Mouse (Mus musculus) midbrain, embryonic 10.5 days (tissue): Measurements from ENCODE around the gene Dolk. TPM values are rescaled to one million over a fixed set of nuclear protein-coding genes. Genes with fewer than 3 reads are reported as not detected.

Source experiments
- DNase-seq: peaks from one replicate; pipeline ENCODE4 v3.0.0-alpha.2; 2017; ENCODE audit warnings: low spot score
- H3K27ac ChIP-seq: fragments of 300-500 bp; sonication (generic); replicated peaks from 2 replicates; pipeline ENCODE4 v1.5.1; 2016; ENCODE audit warnings: mild to moderate bottlenecking
- H3K27me3 ChIP-seq: fragments of 300-500 bp; sonication (generic); 2 replicates; pipeline ENCODE4 v1.6.1; 2016; ENCODE audit warnings: low read depth, mild to moderate bottlenecking; ENCODE audit not compliant: poor library complexity, severe bottlenecking
- H3K36me3 ChIP-seq: fragments of 300-500 bp; sonication (generic); 2 replicates; pipeline ENCODE4 v1.6.1; 2016; ENCODE audit warnings: mild to moderate bottlenecking, moderate library complexity
- H3K4me1 ChIP-seq: fragments of 300-500 bp; sonication (generic); 2 replicates; pipeline ENCODE4 v1.6.1; 2016
- H3K4me3 ChIP-seq: fragments of 300-500 bp; sonication (generic); 2 replicates; pipeline ENCODE4 v1.5.1; 2016; ENCODE audit warnings: mild to moderate bottlenecking, moderate library complexity
- H3K9me3 ChIP-seq: fragments of 300-500 bp; sonication (generic); replicated peaks from 2 replicates; pipeline ENCODE4 v1.6.1; 2016; ENCODE audit warnings: mild to moderate bottlenecking
- WGBS: fragments of 180-500 bp; shearing (Covaris S2); methylation state at CpG from one replicate; pipeline ENCODE4 v1.1.7; 2016; 5-methylcytosine and 5-hydroxymethylcytosine counted together
- polyA plus RNA-seq: library from polyadenylated mRNA; unstranded; fragments of >200 nt; fragmentation: Nextera tagmentation; extraction: Ambion mirVana; gene quantifications from 2 replicates; pipeline ENCODE4 v1.2.1, GENCODE M21; 2016

The Dolk gene
- polyA plus RNA-seq, 1 experiment from 2014 or later = 27.3 TPM

- no peak for DNase-seq
- peaks cover 27% of the 10 kb centered on the region for H3K4me1 ChIP-seq
- H3K36me3 ChIP-seq = peaks cover 50% of the 10 kb centered on the region
- H3K4me3 ChIP-seq = no peak within 1 kb of the TSS
- H3K27ac ChIP-seq = peak within 1 kb of the TSS; percentile 77
- 38% methylated on average over 5 of the region's 5 CpGs for WGBS
- no peaks in the 10 kb centered on the region for H3K9me3 ChIP-seq
- no peaks in the 10 kb centered on the region for H3K27me3 ChIP-seq
Measured at GRCm38 (mm10) chr2:30265767-30266253, 20.3 kb downstream of the Dolk start, which contains the start of gene Phyhd1. TSS of gene Phyhd1 (plus strand) at chr2:30266203.

DNA sequence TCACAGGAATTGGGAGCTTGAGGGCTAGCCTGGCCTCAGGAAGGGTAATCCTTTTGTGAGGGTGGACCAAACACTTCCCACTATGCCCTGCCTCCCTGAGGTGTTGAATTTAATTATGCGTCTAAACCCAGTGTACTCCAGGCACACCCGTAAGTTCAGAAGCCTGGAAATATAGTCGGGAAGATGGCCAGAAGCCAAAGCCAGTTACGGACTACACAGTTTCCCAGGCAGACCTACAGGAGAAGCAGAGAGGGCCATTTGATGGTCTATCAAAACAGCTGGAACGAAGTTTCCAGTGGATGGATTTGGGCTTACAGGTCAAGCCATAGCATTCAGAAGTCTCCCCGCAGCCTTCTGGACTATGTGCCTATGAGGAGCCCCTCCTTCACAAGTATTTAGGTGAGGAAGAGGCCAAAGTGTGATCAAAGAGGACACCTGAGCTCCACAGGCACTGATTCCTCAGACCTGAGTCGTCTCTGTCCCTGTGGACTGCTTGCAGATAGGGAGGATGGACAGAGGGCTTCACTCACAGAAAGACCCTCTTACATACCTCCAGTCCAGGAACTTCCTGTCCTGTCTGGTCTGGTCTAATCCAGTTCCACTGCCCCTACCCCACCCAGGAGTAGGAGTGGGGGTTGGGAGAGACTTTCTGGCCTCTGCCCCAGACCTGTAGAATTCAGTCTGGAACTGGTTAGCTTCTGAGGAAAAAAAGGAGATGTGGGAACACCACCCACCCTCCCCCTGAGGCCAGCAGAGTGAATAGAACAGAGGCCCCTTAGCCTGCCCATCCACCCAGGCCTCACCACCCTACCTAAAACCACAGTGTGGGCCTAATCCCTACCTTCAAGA, 21.2 kb downstream of the Dolk start:
- 84% methylated on average over 7 of the region's 7 CpGs for WGBS
- H3K36me3 ChIP-seq = peaks cover 59% of the 10 kb centered on the region
- no peak overlapping the region for H3K4me3 ChIP-seq
- H3K4me1 ChIP-seq = peaks cover 27% of the 10 kb centered on the region
- no peak for DNase-seq
- peak overlapping the region; percentile 77; the same call in 1 of the 2 replicates for H3K27ac ChIP-seq
- no peaks in the 10 kb centered on the region for H3K27me3 ChIP-seq
- no peaks in the 10 kb centered on the region for H3K9me3 ChIP-seq

- H3K36me3 ChIP-seq = peaks cover 70% of the 10 kb centered on the region
- 93% methylated on average over 6 of the region's 6 CpGs for WGBS
Measured at GRCm38 (mm10) chr2:30263811-30264210, 22.3 kb downstream of the Dolk start.

GRCm38 (mm10) chr2:30262840-30263441, 23.2 kb downstream of the Dolk start:
- Histone ChIP-seq H3K36me3 (peaks cover 79% of the 10 kb centered on the region), H3K4me1 (peaks cover 27% of the 10 kb centered on the region), H3K4me3 (no peak overlapping the region), H3K27ac (no peak overlapping the region), H3K27me3 (no peaks in the 10 kb centered on the region), H3K9me3 (no peaks in the 10 kb centered on the region)
- DNase-seq = no peak
- 83% methylated on average over 4 of the region's 4 CpGs for WGBS

More at GRCm38 (mm10) chr2:30263811-30264210, 22.3 kb downstream of the Dolk start:
- Histone ChIP-seq H3K4me3 (no peak overlapping the region), H3K9me3 (no peaks in the 10 kb centered on the region), H3K27me3 (no peaks in the 10 kb centered on the region), H3K27ac (no peak overlapping the region), H3K4me1 (peaks cover 27% of the 10 kb centered on the region)
- DNase-seq = no peak

- DNase-seq = no peak
- H3K9me3 ChIP-seq = no peaks in the 10 kb centered on the region
- H3K4me1 ChIP-seq = peaks cover 26% of the 10 kb centered on the region
- H3K36me3 ChIP-seq = peaks cover 84% of the 10 kb centered on the region
- peak overlapping the region; percentile 38 for H3K27ac ChIP-seq
- H3K4me3 ChIP-seq = no peak overlapping the region
- no peaks in the 10 kb centered on the region for H3K27me3 ChIP-seq
- WGBS = 95% methylated on average over 18 of the region's 18 CpGs
Measured at GRCm38 (mm10) chr2:30261921-30262839, 24.0 kb downstream of the Dolk start.

GRCm38 (mm10) chr2:30261064-30261736, 24.9 kb downstream of the Dolk start:
- Histone ChIP-seq H3K27ac (no peak overlapping the region), H3K9me3 (no peaks in the 10 kb centered on the region), H3K4me1 (peaks cover 16% of the 10 kb centered on the region), H3K4me3 (no peak overlapping the region), H3K36me3 (peaks cover 94% of the 10 kb centered on the region), H3K27me3 (no peaks in the 10 kb centered on the region)
- no peak for DNase-seq
- 87% methylated on average over 4 of the region's 4 CpGs for WGBS

DNA sequence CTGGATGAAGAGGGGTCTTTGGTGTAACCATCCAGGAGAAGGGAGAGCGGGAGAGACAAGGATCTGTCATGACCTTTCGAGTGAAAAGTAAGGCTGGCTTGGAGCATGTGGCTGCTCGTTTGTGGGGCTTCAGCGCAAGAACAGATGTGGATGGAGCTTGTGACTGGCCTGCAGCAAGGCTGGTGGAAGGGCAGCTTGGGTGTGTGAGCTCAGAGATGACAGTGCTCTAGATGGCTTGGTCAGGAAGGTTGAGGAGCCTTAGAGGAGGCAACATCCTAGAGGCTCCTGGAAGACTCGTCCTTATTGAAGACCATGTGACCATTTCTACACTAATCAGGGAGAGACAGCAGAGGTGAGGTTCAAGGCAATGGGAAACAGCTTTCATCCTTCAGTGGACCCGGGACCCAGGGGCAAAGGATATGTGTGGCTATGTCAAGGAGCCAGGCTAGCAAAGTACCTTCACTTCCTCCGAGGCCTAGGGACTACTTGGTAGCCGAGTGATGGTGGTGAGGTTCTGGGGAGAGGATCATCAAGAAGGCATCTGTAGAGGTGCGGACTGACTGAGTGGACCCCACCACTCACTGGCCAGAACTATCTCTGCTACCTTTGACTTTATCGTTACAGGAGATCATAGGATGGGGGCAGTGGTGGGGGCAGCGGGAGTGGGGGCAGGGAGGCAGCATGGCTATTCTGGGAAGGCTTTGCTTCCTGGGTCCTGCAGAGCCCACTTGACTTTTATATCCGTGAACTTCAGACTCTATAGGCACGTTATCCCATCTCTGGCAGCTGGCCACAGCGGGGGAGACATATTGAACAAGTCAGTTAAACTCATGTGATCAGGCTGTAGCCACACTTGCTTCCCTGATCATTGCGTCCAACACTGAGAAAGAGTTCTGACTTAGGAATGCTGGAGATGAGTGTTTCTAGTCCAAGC, 26.7 kb downstream of the Dolk start:
- Histone ChIP-seq H3K36me3 (peaks cover 100% of the 10 kb centered on the region), H3K4me1 (no peaks in the 10 kb centered on the region; the same call in 1 of the 2 replicates), H3K4me3 (no peak overlapping the region), H3K27me3 (no peaks in the 10 kb centered on the region), H3K9me3 (no peaks in the 10 kb centered on the region), H3K27ac (no peak overlapping the region)
- 94% methylated on average over 15 of the region's 15 CpGs for WGBS
- no peak for DNase-seq

DNA sequence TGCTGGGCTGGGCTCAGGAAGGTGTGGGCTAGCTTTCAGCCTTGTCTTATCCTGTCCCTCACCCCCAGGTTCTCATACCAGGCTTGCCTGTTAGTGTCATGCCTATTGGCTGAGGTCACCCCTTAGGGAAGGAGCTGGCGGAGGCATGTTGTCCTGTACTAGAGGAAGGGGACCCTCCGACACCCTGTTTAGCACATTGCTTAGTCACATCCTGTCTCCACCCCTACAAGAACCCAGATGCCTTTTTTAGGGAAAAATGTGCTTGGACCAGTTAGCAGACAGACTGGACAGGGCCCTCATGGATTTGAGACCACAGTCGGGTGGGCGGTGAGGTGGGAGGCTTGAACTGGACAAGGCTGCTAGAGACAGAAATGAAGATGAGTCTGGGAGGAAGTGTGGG, 27.5 kb downstream of the Dolk start:
- no peak overlapping the region for H3K4me3 ChIP-seq
- H3K36me3 ChIP-seq = peaks cover 100% of the 10 kb centered on the region
- no peaks in the 10 kb centered on the region; the same call in 1 of the 2 replicates for H3K4me1 ChIP-seq
- no peaks in the 10 kb centered on the region for H3K9me3 ChIP-seq
- DNase-seq = no peak
- H3K27ac ChIP-seq = no peak overlapping the region
- WGBS = 91% methylated on average over 4 of the region's 4 CpGs
- no peaks in the 10 kb centered on the region for H3K27me3 ChIP-seq

DNA sequence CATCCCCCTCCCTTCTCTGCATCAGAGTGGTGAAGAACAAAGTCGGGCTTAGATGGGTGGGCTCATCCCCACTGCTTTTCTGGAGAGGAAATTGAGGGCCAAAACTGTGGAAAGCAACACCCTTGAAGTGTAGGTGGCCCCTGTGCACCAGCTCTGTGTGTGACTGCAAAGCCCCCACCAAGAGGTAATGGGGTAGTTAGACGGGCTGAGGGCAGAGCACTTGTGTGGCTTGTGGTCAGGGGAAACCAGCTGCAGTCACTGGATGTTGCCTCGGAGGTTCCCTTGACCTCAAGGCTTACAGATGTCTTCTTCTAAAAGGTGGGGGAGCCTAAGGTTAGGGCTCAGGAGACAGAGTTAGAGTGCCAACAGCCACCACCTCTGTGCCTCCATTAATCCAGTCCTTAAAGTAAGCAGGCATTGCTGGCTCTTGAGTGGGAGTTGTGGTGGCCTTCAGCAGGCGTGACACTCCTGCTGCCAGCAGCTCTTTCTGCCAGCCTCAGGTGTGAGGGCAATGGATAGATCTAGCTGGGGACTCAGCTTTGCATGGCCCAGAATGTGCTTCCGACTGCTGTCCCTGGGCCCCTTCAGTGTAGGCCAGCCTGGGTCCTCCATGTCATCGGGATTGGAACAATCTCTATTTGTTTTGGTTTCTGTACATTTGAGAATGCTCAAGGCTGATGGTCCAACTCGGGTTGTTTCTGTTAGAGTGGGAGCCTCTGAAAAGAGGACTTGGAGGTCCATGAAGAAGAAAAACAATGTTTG, 28.3 kb downstream of the Dolk start:
- Histone ChIP-seq H3K27ac (no peak overlapping the region), H3K27me3 (no peaks in the 10 kb centered on the region), H3K9me3 (no peaks in the 10 kb centered on the region), H3K36me3 (peaks cover 100% of the 10 kb centered on the region), H3K4me3 (no peak overlapping the region), H3K4me1 (no peaks in the 10 kb centered on the region; the same call in 1 of the 2 replicates)
- 89% methylated on average over 7 of the region's 7 CpGs for WGBS
- DNase-seq = no peak

- peaks cover 2% of the 10 kb centered on the region for H3K4me1 ChIP-seq
- H3K9me3 ChIP-seq = no peaks in the 10 kb centered on the region
- peaks cover 100% of the 10 kb centered on the region for H3K36me3 ChIP-seq
- WGBS = 96% methylated on average over 30 of the region's 30 CpGs
- DNase-seq = no peak
- no peak overlapping the region for H3K27ac ChIP-seq
- no peak overlapping the region for H3K4me3 ChIP-seq
- no peaks in the 10 kb centered on the region for H3K27me3 ChIP-seq
Measured at GRCm38 (mm10) chr2:30256616-30257350, 29.4 kb downstream of the Dolk start.
